Mouse (Mus musculus): ENCODE measurements at regions not wholly inside any gene's neighbourhood (a gene's known extent, or its start where the extent isn't known, plus 50 kb on each side); places are given as distances from the start of the nearest gene placed in this dataset.
A peak's percentile ranks its signal among the peaks of the same experiment; 100 is the strongest.

DNA sequence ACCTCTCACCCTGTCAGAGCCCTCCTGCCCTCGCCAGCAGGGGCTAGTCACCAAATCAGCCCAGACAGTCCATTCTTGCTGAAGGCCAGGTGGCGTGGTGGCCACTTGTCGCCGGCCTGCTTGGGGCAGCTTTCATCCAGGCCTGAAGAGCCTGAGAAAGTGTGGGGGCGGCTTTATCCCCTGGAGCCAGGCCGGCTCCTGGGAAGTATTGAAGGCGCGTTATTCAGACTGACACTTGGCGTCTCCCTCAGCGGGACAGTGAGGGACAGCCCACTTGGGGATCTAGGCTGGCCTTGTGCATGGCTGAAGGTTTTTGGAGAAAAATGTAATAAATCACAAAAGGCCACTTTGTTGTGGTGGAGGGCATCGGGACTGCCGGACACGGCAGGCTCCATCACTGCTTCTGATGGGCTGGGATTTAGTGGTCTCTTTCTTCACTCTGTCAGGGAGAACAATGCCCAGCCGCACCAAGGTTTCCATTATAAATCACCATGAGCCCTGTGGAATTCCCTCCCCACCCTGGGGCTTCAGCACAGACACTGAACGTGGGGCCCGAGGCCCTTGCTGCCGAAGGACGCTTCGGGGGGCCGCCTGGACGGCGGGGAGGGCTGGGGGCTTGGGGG is 75.8 kb upstream of the Ccnd1 start:
- 44% methylated on average over 22 of the region's 22 CpGs for WGBS
- Histone ChIP-seq H3K9ac (ENCODE audit: low read depth, low read length) (no peak overlapping the region), H3K4me2 (ENCODE audit: low read depth, low read length) (no peak overlapping the region), H3K4me1 (ENCODE audit: control insufficient read depth, insufficient read depth, low read length) (0 out of 2 replicates have a peak, but pooled peaks cover 2% of the 10 kb centered on the region), H3K9me3 (ENCODE audit: control insufficient read depth, low read length) (no peaks in the 10 kb centered on the region), H3K36me3 (ENCODE audit: control insufficient read depth, insufficient read depth, low read length) (no peaks in the 10 kb centered on the region), H3K27ac (ENCODE audit: low read length) (no peak overlapping the region), H3K4me3 (ENCODE audit: low read length) (no peak overlapping the region), H3K27me3 (replicated peaks; ENCODE audit: control insufficient read depth, insufficient read depth, low read length) (no peaks in the 10 kb centered on the region)
- ATAC-seq, result no peak

- Histone ChIP-seq H3K36me3 (ENCODE audit: control insufficient read depth, insufficient read depth, low read length) (no peaks in the 10 kb centered on the region), H3K9ac (ENCODE audit: low read depth, low read length) (no peak overlapping the region), H3K9me3 (ENCODE audit: control insufficient read depth, low read length) (no peaks in the 10 kb centered on the region), H3K4me2 (ENCODE audit: low read depth, low read length) (no peak overlapping the region), H3K4me3 (ENCODE audit: low read length) (no peak overlapping the region), H3K27me3 (replicated peaks; ENCODE audit: control insufficient read depth, insufficient read depth, low read length) (no peaks in the 10 kb centered on the region), H3K27ac (ENCODE audit: low read length) (no peak overlapping the region), H3K4me1 (ENCODE audit: control insufficient read depth, insufficient read depth, low read length) (peaks cover 10% of the 10 kb centered on the region)
- 61% methylated on average over 4 of the region's 4 CpGs for WGBS
- no peak for ATAC-seq
Observed at GRCm38 (mm10) chr7:145010757-145011156, 71.0 kb upstream of the Ccnd1 start.

DNA sequence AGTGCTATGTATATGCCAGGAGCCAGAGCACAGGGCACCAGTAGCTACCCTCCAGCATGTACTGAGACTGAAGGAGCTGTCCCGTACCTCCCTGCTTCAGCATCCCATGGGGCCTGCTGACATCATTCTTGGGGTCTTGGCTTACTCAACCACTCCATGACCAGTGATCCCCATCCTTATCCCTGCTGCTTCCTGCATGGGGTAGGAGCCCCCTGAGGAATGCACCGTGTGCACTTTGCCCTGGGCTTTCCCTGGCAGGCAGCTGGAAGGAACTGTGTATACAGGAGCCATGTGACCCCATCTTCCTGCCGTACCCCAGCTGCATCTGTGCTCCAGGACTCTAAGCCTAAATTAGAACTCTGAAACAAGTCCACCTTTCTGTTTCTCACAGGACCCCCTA is 70.3 kb upstream of the Ccnd1 start:
- WGBS, result 35% methylated on average over 3 of the region's 3 CpGs

GRCm38 (mm10) chr7:145008662-145009333 is 69.1 kb upstream of the Ccnd1 start:
- no peaks in the 10 kb centered on the region for H3K36me3 ChIP-seq (ENCODE audit: control insufficient read depth, insufficient read depth, low read length)
- H3K9ac ChIP-seq (ENCODE audit: low read depth, low read length), result no peak overlapping the region
- no peak overlapping the region for H3K4me3 ChIP-seq (ENCODE audit: low read length)
- no peak overlapping the region for H3K27ac ChIP-seq (ENCODE audit: low read length)
- peak; percentile 67; the same call in 1 of the 2 replicates for ATAC-seq
- peaks cover 10% of the 10 kb centered on the region for H3K4me1 ChIP-seq (ENCODE audit: control insufficient read depth, insufficient read depth, low read length)
- 49% methylated on average over 7 of the region's 7 CpGs for WGBS
- no peaks in the 10 kb centered on the region for H3K9me3 ChIP-seq (ENCODE audit: control insufficient read depth, low read length)
- H3K4me2 ChIP-seq (ENCODE audit: low read depth, low read length), result no peak overlapping the region
- H3K27me3 ChIP-seq (replicated peaks; ENCODE audit: control insufficient read depth, insufficient read depth, low read length), result no peaks in the 10 kb centered on the region

More for the DNA sequence above, 70.3 kb upstream of the Ccnd1 start:
- no peaks in the 10 kb centered on the region for H3K27me3 ChIP-seq (replicated peaks; ENCODE audit: control insufficient read depth, insufficient read depth, low read length)
- ATAC-seq, result peak; percentile 55
- no peak overlapping the region for H3K27ac ChIP-seq (ENCODE audit: low read length)
- H3K9ac ChIP-seq (ENCODE audit: low read depth, low read length), result no peak overlapping the region
- no peaks in the 10 kb centered on the region for H3K36me3 ChIP-seq (ENCODE audit: control insufficient read depth, insufficient read depth, low read length)
- H3K9me3 ChIP-seq (ENCODE audit: control insufficient read depth, low read length), result no peaks in the 10 kb centered on the region
- H3K4me1 ChIP-seq (ENCODE audit: control insufficient read depth, insufficient read depth, low read length), result peaks cover 10% of the 10 kb centered on the region
- no peak overlapping the region for H3K4me3 ChIP-seq (ENCODE audit: low read length)
- no peak overlapping the region for H3K4me2 ChIP-seq (ENCODE audit: low read depth, low read length)

DNA sequence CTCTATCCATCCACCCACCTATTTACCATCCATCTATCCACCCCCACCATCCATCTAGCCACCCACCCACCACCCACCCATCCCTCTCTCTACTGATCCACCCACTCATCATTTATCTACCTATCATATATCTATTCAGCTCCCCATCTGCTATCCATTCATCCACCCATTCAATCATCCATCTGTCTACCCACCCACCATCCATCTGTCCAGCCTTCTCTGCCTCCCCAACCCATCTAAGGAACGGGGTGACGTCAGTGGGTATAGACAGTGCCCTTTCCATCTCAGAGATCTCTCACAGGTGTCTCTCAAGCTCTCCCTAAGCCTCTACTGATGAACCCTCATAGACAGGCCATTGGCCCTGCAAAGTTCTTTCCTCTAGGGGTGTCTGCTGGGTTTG is 67.5 kb upstream of the Ccnd1 start:
- 89% methylated on average over 2 of the region's 2 CpGs for WGBS

DNA sequence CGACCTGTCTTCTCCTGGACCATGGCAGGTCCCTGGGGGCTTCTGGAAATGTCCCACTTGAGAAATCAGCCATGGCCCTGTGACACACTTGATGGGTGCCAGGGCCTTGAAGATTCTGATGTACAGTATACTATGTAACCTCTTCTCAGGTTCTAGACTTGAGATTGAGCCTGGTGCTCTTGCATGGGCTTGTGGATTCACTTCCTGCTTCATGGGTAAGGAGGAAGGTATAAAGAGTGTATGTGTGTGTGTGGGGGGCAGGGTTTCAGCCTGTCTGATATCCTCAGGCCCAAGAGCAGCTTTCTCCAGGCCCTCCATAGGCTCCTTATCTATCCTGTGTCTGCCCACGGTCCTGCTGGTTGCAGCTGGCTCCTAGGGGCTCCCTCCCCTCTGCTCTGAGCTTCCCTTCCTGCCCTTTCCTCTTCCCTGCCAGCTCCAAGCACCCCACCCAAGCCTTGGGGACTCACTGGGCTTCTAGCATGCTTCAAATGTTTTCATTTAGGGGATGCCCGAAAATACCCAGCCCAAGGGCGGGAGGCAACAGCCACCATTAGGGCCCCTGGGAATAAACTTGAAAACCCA is 61.9 kb upstream of the Ccnd1 start:
- Histone ChIP-seq H3K27ac (ENCODE audit: low read length) (no peak overlapping the region), H3K9ac (ENCODE audit: low read depth, low read length) (no peak overlapping the region), H3K9me3 (ENCODE audit: control insufficient read depth, low read length) (no peaks in the 10 kb centered on the region), H3K4me3 (ENCODE audit: low read length) (no peak overlapping the region), H3K4me1 (ENCODE audit: control insufficient read depth, insufficient read depth, low read length) (no peaks in the 10 kb centered on the region), H3K27me3 (replicated peaks; ENCODE audit: control insufficient read depth, insufficient read depth, low read length) (no peaks in the 10 kb centered on the region), H3K36me3 (ENCODE audit: control insufficient read depth, insufficient read depth, low read length) (no peaks in the 10 kb centered on the region), H3K4me2 (ENCODE audit: low read depth, low read length) (no peak overlapping the region)
- no peak for ATAC-seq
- WGBS, result 59% methylated on average over 4 of the region's 4 CpGs

More for the DNA sequence above, 67.5 kb upstream of the Ccnd1 start:
- Histone ChIP-seq H3K9ac (ENCODE audit: low read depth, low read length) (no peak overlapping the region), H3K27me3 (replicated peaks; ENCODE audit: control insufficient read depth, insufficient read depth, low read length) (no peaks in the 10 kb centered on the region), H3K4me1 (ENCODE audit: control insufficient read depth, insufficient read depth, low read length) (peaks cover 10% of the 10 kb centered on the region), H3K36me3 (ENCODE audit: control insufficient read depth, insufficient read depth, low read length) (no peaks in the 10 kb centered on the region), H3K9me3 (ENCODE audit: control insufficient read depth, low read length) (no peaks in the 10 kb centered on the region), H3K4me2 (ENCODE audit: low read depth, low read length) (no peak overlapping the region), H3K27ac (ENCODE audit: low read length) (no peak overlapping the region), H3K4me3 (ENCODE audit: low read length) (no peak overlapping the region)
- ATAC-seq, result no peak

GRCm38 (mm10) chr7:144999741-145000140 is 60.0 kb upstream of the Ccnd1 start:
- WGBS, result 72% methylated on average over 3 of the region's 3 CpGs
- no peaks in the 10 kb centered on the region for H3K27me3 ChIP-seq (replicated peaks; ENCODE audit: control insufficient read depth, insufficient read depth, low read length)
- no peak for ATAC-seq
- H3K36me3 ChIP-seq (ENCODE audit: control insufficient read depth, insufficient read depth, low read length), result no peaks in the 10 kb centered on the region
- H3K4me1 ChIP-seq (ENCODE audit: control insufficient read depth, insufficient read depth, low read length), result no peaks in the 10 kb centered on the region
- H3K9ac ChIP-seq (ENCODE audit: low read depth, low read length), result no peak overlapping the region
- no peak overlapping the region for H3K27ac ChIP-seq (ENCODE audit: low read length)
- no peaks in the 10 kb centered on the region for H3K9me3 ChIP-seq (ENCODE audit: control insufficient read depth, low read length)
- no peak overlapping the region for H3K4me2 ChIP-seq (ENCODE audit: low read depth, low read length)
- H3K4me3 ChIP-seq (ENCODE audit: low read length), result no peak overlapping the region

DNA sequence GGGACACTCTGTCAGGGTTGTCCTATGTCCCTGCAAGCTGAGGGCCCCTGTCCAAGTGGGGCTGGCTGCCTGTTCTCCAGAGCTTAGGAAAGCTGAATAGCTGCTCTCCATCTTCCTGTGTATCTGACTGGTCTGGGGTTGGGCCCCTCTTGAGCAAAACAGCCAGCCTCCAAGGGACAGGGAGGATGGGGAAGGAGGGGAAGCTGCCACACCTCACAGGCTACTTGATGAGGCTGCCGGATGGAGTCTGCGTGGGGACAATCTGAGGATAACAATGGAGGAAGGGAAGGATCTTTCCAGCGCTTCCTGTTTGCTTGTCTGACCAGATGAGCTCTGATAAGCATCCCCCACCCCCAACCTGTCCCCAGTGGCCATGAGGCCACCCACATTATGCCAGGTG is 57.1 kb upstream of the Ccnd1 start:
- no peaks in the 10 kb centered on the region for H3K36me3 ChIP-seq (ENCODE audit: control insufficient read depth, insufficient read depth, low read length)
- H3K4me3 ChIP-seq (ENCODE audit: low read length), result no peak overlapping the region
- H3K4me2 ChIP-seq (ENCODE audit: low read depth, low read length), result no peak overlapping the region
- no peaks in the 10 kb centered on the region for H3K4me1 ChIP-seq (ENCODE audit: control insufficient read depth, insufficient read depth, low read length)
- 25% methylated on average over 3 of the region's 3 CpGs for WGBS
- no peak for ATAC-seq
- no peak overlapping the region for H3K9ac ChIP-seq (ENCODE audit: low read depth, low read length)
- no peak overlapping the region for H3K27ac ChIP-seq (ENCODE audit: low read length)
- no peaks in the 10 kb centered on the region for H3K27me3 ChIP-seq (replicated peaks; ENCODE audit: control insufficient read depth, insufficient read depth, low read length)
- H3K9me3 ChIP-seq (ENCODE audit: control insufficient read depth, low read length), result no peaks in the 10 kb centered on the region

DNA sequence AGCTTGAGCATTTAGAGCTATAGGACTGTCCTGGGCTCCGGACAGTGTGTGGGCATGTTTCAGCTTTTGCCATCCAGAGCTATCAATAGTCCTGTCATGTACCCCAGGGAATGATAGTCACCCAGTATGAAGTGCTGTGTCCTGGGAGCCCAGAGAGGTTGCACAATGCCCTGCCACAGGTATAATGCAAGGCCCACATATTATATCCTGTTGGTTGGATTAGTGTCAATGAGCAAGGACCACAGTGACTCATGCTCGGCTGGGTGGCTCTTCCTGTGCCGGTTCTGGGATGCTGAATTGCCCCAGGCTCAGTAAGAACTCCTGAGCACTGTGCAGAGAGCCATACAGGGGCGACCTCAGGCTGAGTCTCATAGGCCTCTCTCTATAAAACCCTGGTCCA is 54.5 kb upstream of the Ccnd1 start:
- WGBS, result 68% methylated on average over 4 of the region's 4 CpGs
- Histone ChIP-seq H3K27ac (ENCODE audit: low read length) (no peak overlapping the region), H3K4me2 (ENCODE audit: low read depth, low read length) (no peak overlapping the region), H3K9me3 (ENCODE audit: control insufficient read depth, low read length) (no peaks in the 10 kb centered on the region), H3K4me1 (ENCODE audit: control insufficient read depth, insufficient read depth, low read length) (no peaks in the 10 kb centered on the region), H3K9ac (ENCODE audit: low read depth, low read length) (no peak overlapping the region), H3K36me3 (ENCODE audit: control insufficient read depth, insufficient read depth, low read length) (no peaks in the 10 kb centered on the region), H3K4me3 (ENCODE audit: low read length) (no peak overlapping the region), H3K27me3 (replicated peaks; ENCODE audit: control insufficient read depth, insufficient read depth, low read length) (no peaks in the 10 kb centered on the region)
- no peak for ATAC-seq

Measured in intestine, embryonic 16.5 days (tissue).